Mouse (Mus musculus): ENCODE data around the gene Tldc1. TPM values are rescaled to one million over a fixed set of nuclear protein-coding genes. Genes with fewer than 3 reads are reported as not detected.
A peak's percentile ranks its signal among the peaks of the same experiment; 100 is the strongest.

Tldc1 gene
- polyA plus RNA-seq, 1 experiment from 2014 or later = 10.3 TPM

- ATAC-seq (ENCODE audit: insufficient read depth, low FRiP score, low TSS enrichment) = no peak
- DNase-seq (ENCODE audit: low spot score) = no peak
- Histone ChIP-seq H3K27ac (ENCODE audit: low read depth, low read length) (no peak overlapping the region), H3K27me3 (ENCODE audit: control insufficient read depth, insufficient read depth, low read length) (no peaks in the 10 kb centered on the region), H3K9ac (ENCODE audit: low read length) (no peak overlapping the region), H3K9me3 (ENCODE audit: control insufficient read depth, low read length) (no peaks in the 10 kb centered on the region), H3K36me3 (ENCODE audit: control insufficient read depth, insufficient read depth, low read length) (no peaks in the 10 kb centered on the region), H3K4me2 (ENCODE audit: low read depth) (no peak overlapping the region), H3K4me1 (ENCODE audit: control insufficient read depth, insufficient read depth, low read length) (peaks cover 7% of the 10 kb centered on the region; the same call in 1 of the 2 replicates), H3K4me3 (ENCODE audit: low read depth, low read length) (no peak overlapping the region)
- WGBS = 75% methylated on average over 7 of the region's 7 CpGs
These were observed 6.5 kb upstream of the Tldc1 start for GRCm38 (mm10) chr8:119784676-119785075.

DNA sequence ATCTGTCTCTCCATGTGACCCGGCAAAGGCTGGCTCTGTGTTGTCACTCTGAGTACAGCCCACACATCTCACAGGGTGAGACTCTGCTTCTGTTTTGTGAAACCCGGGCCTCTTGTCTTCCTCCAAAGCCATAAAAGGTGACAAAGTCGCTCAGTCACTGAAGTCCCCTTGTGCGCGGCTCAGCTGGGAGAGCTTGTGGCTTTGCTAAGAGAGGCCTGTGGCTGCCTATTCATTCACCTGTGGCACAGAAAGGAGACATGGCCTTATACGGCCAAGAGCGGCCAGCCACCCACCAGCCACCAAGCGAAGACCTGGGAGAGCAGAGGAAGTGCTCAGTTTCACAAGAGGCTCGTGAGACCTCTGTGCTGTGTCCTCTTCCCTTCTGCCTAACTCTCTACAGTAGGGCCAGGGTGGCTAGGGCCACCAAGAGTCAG lies 5.9 kb upstream of the Tldc1 start:
- DNase-seq (ENCODE audit: low spot score) = no peak
- H3K9me3 ChIP-seq (ENCODE audit: control insufficient read depth, low read length) = no peaks in the 10 kb centered on the region
- no peak overlapping the region for H3K9ac ChIP-seq (ENCODE audit: low read length)
- 37% methylated on average over 9 of the region's 9 CpGs for WGBS
- no peaks in the 10 kb centered on the region for H3K36me3 ChIP-seq (ENCODE audit: control insufficient read depth, insufficient read depth, low read length)
- H3K4me2 ChIP-seq (ENCODE audit: low read depth) = no peak overlapping the region
- H3K27me3 ChIP-seq (ENCODE audit: control insufficient read depth, insufficient read depth, low read length) = no peaks in the 10 kb centered on the region
- no peak overlapping the region for H3K27ac ChIP-seq (ENCODE audit: low read depth, low read length)
- H3K4me3 ChIP-seq (ENCODE audit: low read depth, low read length) = no peak overlapping the region
- no peak for ATAC-seq (ENCODE audit: insufficient read depth, low FRiP score, low TSS enrichment)
- H3K4me1 ChIP-seq (ENCODE audit: control insufficient read depth, insufficient read depth, low read length) = peaks cover 7% of the 10 kb centered on the region; the same call in 1 of the 2 replicates

GRCm38 (mm10) chr8:119783579-119783978 lies 5.4 kb upstream of the Tldc1 start:
- Histone ChIP-seq H3K4me3 (ENCODE audit: low read depth, low read length) (no peak overlapping the region), H3K36me3 (ENCODE audit: control insufficient read depth, insufficient read depth, low read length) (no peaks in the 10 kb centered on the region), H3K9ac (ENCODE audit: low read length) (no peak overlapping the region; the same call in 1 of the 2 replicates), H3K27me3 (ENCODE audit: control insufficient read depth, insufficient read depth, low read length) (no peaks in the 10 kb centered on the region), H3K27ac (ENCODE audit: low read depth, low read length) (no peak overlapping the region), H3K4me2 (ENCODE audit: low read depth) (no peak overlapping the region), H3K9me3 (ENCODE audit: control insufficient read depth, low read length) (no peaks in the 10 kb centered on the region), H3K4me1 (ENCODE audit: control insufficient read depth, insufficient read depth, low read length) (peaks cover 7% of the 10 kb centered on the region; the same call in 1 of the 2 replicates)
- no peak for ATAC-seq (ENCODE audit: insufficient read depth, low FRiP score, low TSS enrichment)
- WGBS = 72% methylated on average over 6 of the region's 6 CpGs
- DNase-seq (ENCODE audit: low spot score) = no peak

DNA sequence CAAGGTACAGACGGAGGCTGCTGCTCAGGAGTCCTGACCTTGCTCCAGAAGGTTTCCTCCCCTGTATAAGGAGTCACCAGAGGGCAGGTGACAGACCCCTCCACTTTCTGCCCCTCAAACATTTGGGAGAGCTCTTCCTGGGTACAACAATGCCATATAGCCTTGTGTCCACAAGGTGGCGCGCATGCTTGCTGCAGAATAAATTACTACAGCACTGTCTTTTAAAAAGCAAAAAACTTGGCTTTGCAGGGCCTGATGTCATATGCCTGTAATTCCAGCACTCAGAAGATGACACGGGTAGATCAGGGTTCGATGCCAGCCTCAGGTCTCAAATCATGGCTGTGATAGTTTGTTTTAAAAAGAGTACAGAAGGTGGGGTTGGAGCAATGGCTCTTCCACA lies 4.5 kb upstream of the Tldc1 start:
- Histone ChIP-seq H3K4me3 (ENCODE audit: low read depth, low read length) (no peak overlapping the region), H3K9ac (ENCODE audit: low read length) (no peak overlapping the region), H3K4me1 (ENCODE audit: control insufficient read depth, insufficient read depth, low read length) (peaks cover 9% of the 10 kb centered on the region), H3K4me2 (ENCODE audit: low read depth) (no peak overlapping the region), H3K27me3 (ENCODE audit: control insufficient read depth, insufficient read depth, low read length) (no peaks in the 10 kb centered on the region), H3K36me3 (ENCODE audit: control insufficient read depth, insufficient read depth, low read length) (no peaks in the 10 kb centered on the region), H3K27ac (ENCODE audit: low read depth, low read length) (no peak overlapping the region), H3K9me3 (ENCODE audit: control insufficient read depth, low read length) (no peaks in the 10 kb centered on the region)
- ATAC-seq (ENCODE audit: insufficient read depth, low FRiP score, low TSS enrichment) = no peak
- peak; percentile 71 for DNase-seq (ENCODE audit: low spot score)
- WGBS = 4% methylated on average over 5 of the region's 5 CpGs

GRCm38 (mm10) chr8:119781086-119781840 lies 3.0 kb upstream of the Tldc1 start:
- H3K4me3 ChIP-seq (ENCODE audit: low read depth, low read length) = no peak overlapping the region
- DNase-seq (ENCODE audit: low spot score) (no peak), ATAC-seq (ENCODE audit: insufficient read depth, low FRiP score, low TSS enrichment) (no peak)
- H3K9me3 ChIP-seq (ENCODE audit: control insufficient read depth, low read length) = no peaks in the 10 kb centered on the region
- no peak overlapping the region for H3K4me2 ChIP-seq (ENCODE audit: low read depth)
- H3K27ac ChIP-seq (ENCODE audit: low read depth, low read length) = no peak overlapping the region
- H3K4me1 ChIP-seq (ENCODE audit: control insufficient read depth, insufficient read depth, low read length) = peaks cover 12% of the 10 kb centered on the region
- no peaks in the 10 kb centered on the region for H3K36me3 ChIP-seq (ENCODE audit: control insufficient read depth, insufficient read depth, low read length)
- WGBS = 68% methylated on average over 4 of the region's 4 CpGs
- H3K9ac ChIP-seq (ENCODE audit: low read length) = no peak overlapping the region
- no peaks in the 10 kb centered on the region for H3K27me3 ChIP-seq (ENCODE audit: control insufficient read depth, insufficient read depth, low read length)

- Histone ChIP-seq H3K27ac (ENCODE audit: low read depth, low read length) (no peak overlapping the region), H3K9ac (ENCODE audit: low read length) (no peak overlapping the region), H3K4me3 (ENCODE audit: low read depth, low read length) (no peak overlapping the region), H3K36me3 (ENCODE audit: control insufficient read depth, insufficient read depth, low read length) (no peaks in the 10 kb centered on the region), H3K4me2 (ENCODE audit: low read depth) (no peak overlapping the region), H3K27me3 (ENCODE audit: control insufficient read depth, insufficient read depth, low read length) (no peaks in the 10 kb centered on the region), H3K9me3 (ENCODE audit: control insufficient read depth, low read length) (no peaks in the 10 kb centered on the region), H3K4me1 (ENCODE audit: control insufficient read depth, insufficient read depth, low read length) (peaks cover 9% of the 10 kb centered on the region; the same call in 1 of the 2 replicates)
- ATAC-seq (ENCODE audit: insufficient read depth, low FRiP score, low TSS enrichment) = no peak
- DNase-seq (ENCODE audit: low spot score) = no peak
- 84% methylated on average over 9 of the region's 9 CpGs for WGBS
These were observed 2.3 kb upstream of the Tldc1 start for GRCm38 (mm10) chr8:119780402-119781049.

DNA sequence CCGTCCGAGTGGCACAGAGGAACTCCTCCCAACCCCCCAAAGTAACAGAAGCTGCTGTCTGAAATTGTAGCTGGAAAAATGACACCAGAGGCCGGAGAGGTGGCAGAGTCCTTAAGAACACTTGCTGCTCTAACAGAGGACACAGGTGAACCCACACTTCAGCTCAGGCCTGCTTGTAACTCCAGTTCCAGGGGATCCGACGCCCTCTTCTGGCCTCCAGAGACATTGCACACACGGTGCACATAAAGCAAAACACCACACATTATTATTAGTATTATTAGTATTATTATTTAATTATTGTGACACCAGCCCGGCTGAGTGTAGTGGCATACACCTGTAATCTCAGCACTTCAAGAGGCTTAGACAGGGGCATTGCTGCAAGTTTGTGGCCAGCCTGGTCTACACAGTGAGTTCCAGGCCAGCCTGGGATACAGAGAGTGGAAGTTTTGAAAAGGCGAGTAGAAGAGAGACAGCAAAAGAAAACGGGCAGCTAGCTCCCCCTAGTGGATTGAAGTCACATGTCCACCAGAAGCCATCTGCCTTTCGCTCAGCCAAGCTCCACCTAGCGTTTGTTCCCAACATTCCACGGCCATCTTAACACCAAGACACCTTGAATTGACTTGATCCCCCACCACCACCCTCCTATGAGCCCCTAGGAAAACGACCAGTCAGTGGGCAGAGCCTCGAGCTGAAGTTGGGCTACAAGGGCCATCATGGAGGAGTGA lies 959 bp upstream of the Tldc1 start:
- DNase-seq (ENCODE audit: low spot score) (peak; percentile 84), ATAC-seq (ENCODE audit: insufficient read depth, low FRiP score, low TSS enrichment) (no peak; the same call in 1 of the 2 replicates)
- no peak overlapping the region for H3K4me3 ChIP-seq (ENCODE audit: low read depth, low read length)
- no peaks in the 10 kb centered on the region for H3K9me3 ChIP-seq (ENCODE audit: control insufficient read depth, low read length)
- H3K9ac ChIP-seq (ENCODE audit: low read length) = no peak overlapping the region; the same call in 1 of the 2 replicates
- no peaks in the 10 kb centered on the region for H3K36me3 ChIP-seq (ENCODE audit: control insufficient read depth, insufficient read depth, low read length)
- H3K27me3 ChIP-seq (ENCODE audit: control insufficient read depth, insufficient read depth, low read length) = no peaks in the 10 kb centered on the region
- 24% methylated on average over 14 of the region's 14 CpGs for WGBS
- no peak overlapping the region for H3K27ac ChIP-seq (ENCODE audit: low read depth, low read length)
- H3K4me1 ChIP-seq (ENCODE audit: control insufficient read depth, insufficient read depth, low read length) = peaks cover 9% of the 10 kb centered on the region; the same call in 1 of the 2 replicates
- peak overlapping the region; percentile 79 for H3K4me2 ChIP-seq (ENCODE audit: low read depth)

GRCm38 (mm10) chr8:119777765-119778164 lies 451 bp downstream of the Tldc1 start:
- 17% methylated on average over 7 of the region's 7 CpGs for WGBS
- Histone ChIP-seq H3K4me1 (ENCODE audit: control insufficient read depth, insufficient read depth, low read length) (peaks cover 9% of the 10 kb centered on the region; the same call in 1 of the 2 replicates), H3K9me3 (ENCODE audit: control insufficient read depth, low read length) (no peaks in the 10 kb centered on the region), H3K9ac (ENCODE audit: low read length) (peak overlapping the region; percentile 67), H3K4me2 (ENCODE audit: low read depth) (peak overlapping the region; percentile 79), H3K27me3 (ENCODE audit: control insufficient read depth, insufficient read depth, low read length) (no peaks in the 10 kb centered on the region), H3K36me3 (ENCODE audit: control insufficient read depth, insufficient read depth, low read length) (no peaks in the 10 kb centered on the region), H3K27ac (ENCODE audit: low read depth, low read length) (peak overlapping the region; percentile 57), H3K4me3 (ENCODE audit: low read depth, low read length) (peak overlapping the region; percentile 48)
- no peak for DNase-seq (ENCODE audit: low spot score)
- peak; percentile 54 for ATAC-seq (ENCODE audit: insufficient read depth, low FRiP score, low TSS enrichment)
